Mouse (Mus musculus) midbrain, embryonic 15.5 days (tissue): ENCODE data around the gene Sost. TPM values are rescaled to one million over a fixed set of nuclear protein-coding genes. Genes with fewer than 3 reads are reported as not detected.

ENCODE experiments used
- ATAC-seq: fragments of 200-750 bp; cut with Nextera tagmentation; replicated peaks from 2 replicates; pipeline ENCODE4 v1.8.0; 2017; ENCODE audit warnings: moderate TSS enrichment
- H3K27ac ChIP-seq: fragments of 300-500 bp; sonication (generic); 2 replicates; pipeline ENCODE4 v1.5.1; 2015; ENCODE audit warnings: mild to moderate bottlenecking, inconsistent platforms
- H3K27me3 ChIP-seq: fragments of 300-500 bp; sonication (generic); replicated peaks from 2 replicates; pipeline ENCODE4 v1.6.1; 2015; ENCODE audit warnings: inconsistent platforms
- H3K36me3 ChIP-seq: fragments of 300-500 bp; sonication (generic); replicated peaks from 2 replicates; pipeline ENCODE4 v1.6.1; 2015; ENCODE audit warnings: inconsistent platforms
- H3K4me1 ChIP-seq: fragments of 300-500 bp; sonication (generic); 2 replicates; pipeline ENCODE4 v1.6.1; 2015; ENCODE audit warnings: inconsistent platforms
- H3K4me2 ChIP-seq: fragments of 300-500 bp; sonication (generic); 2 replicates; pipeline ENCODE4 v1.6.1; 2015; ENCODE audit warnings: inconsistent platforms, mild to moderate bottlenecking, moderate library complexity
- H3K4me3 ChIP-seq: fragments of 300-500 bp; sonication (generic); 2 replicates; pipeline ENCODE4 v1.5.1; 2015; ENCODE audit warnings: mild to moderate bottlenecking, inconsistent platforms
- H3K9ac ChIP-seq: fragments of 300-500 bp; sonication (generic); 2 replicates; pipeline ENCODE4 v1.6.1; 2015; ENCODE audit warnings: mild to moderate bottlenecking, inconsistent platforms
- H3K9me3 ChIP-seq: fragments of 300-500 bp; sonication (generic); 2 replicates; pipeline ENCODE4 v1.6.1; 2016; ENCODE audit warnings: inconsistent platforms
- WGBS: fragments of 180-500 bp; shearing (Covaris S2); methylation state at CpG from one replicate; pipeline ENCODE4 v1.1.7; 2015; ENCODE audit warnings: mixed read lengths; 5-methylcytosine and 5-hydroxymethylcytosine counted together
- polyA plus RNA-seq: library from polyadenylated mRNA; unstranded; fragments of >200 nt; fragmentation: Nextera tagmentation; extraction: Ambion mirVana; gene quantifications from 2 replicates; pipeline ENCODE4 v1.2.1, GENCODE M21; 2015

Sost gene
- polyA plus RNA-seq, 1 experiment from 2014 or later, result not detected

DNA sequence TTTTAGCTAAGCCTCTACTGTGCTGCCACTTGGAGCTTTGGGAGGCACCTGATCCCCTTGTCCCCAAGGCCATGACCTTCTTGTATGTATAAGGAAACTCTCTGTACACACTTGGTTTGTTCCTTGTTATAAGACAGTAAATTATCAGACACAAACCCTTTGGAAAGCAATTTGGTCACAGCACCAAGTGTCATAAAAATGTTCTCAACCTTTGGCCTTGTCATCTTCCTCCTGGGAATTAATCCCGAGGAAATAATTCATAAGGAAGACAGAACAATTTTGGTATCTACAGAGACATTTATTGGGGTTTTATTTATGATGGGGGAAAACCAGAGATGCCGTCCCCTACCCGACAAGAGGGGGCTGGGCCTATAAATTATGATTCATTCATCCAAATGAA, 31.1 kb downstream of the Sost start:
- Histone ChIP-seq H3K9ac (no peak overlapping the region), H3K4me1 (peaks cover 12% of the 10 kb centered on the region), H3K9me3 (no peaks in the 10 kb centered on the region), H3K36me3 (no peaks in the 10 kb centered on the region), H3K27me3 (peaks cover 12% of the 10 kb centered on the region), H3K27ac (no peak overlapping the region), H3K4me2 (no peak overlapping the region), H3K4me3 (no peak overlapping the region)
- WGBS, result 93% methylated on average over 3 of the region's 3 CpGs
- no peak for ATAC-seq

DNA sequence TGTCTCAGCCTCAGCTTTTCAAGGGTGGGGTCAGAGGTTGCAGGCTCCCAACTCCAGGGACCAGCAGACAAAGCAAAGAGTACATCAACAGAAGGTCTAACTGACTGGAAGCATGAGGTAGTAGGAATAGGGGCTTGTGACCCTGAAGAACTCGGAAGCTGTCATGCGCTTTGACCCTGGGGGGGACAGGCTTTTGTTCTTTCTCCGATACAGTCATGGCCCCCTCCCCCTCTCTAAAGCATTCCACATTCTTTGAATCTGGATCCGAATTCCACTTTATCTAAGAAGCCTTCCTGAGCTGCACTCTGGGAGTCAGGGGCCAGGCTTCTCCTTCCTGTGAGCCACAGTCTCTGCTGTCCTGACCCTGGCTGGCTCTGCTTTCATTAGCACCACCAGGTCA, 34.8 kb downstream of the Sost start:
- WGBS, result 54% methylated on average over 4 of the region's 4 CpGs
- H3K9me3 ChIP-seq, result no peaks in the 10 kb centered on the region
- no peak overlapping the region for H3K27ac ChIP-seq
- no peak overlapping the region for H3K4me3 ChIP-seq
- peaks cover 6% of the 10 kb centered on the region; the same call in 1 of the 2 replicates for H3K27me3 ChIP-seq
- no peak overlapping the region for H3K4me2 ChIP-seq
- peaks cover 2% of the 10 kb centered on the region for H3K4me1 ChIP-seq
- H3K36me3 ChIP-seq, result no peaks in the 10 kb centered on the region
- no peak for ATAC-seq
- H3K9ac ChIP-seq, result no peak overlapping the region

DNA sequence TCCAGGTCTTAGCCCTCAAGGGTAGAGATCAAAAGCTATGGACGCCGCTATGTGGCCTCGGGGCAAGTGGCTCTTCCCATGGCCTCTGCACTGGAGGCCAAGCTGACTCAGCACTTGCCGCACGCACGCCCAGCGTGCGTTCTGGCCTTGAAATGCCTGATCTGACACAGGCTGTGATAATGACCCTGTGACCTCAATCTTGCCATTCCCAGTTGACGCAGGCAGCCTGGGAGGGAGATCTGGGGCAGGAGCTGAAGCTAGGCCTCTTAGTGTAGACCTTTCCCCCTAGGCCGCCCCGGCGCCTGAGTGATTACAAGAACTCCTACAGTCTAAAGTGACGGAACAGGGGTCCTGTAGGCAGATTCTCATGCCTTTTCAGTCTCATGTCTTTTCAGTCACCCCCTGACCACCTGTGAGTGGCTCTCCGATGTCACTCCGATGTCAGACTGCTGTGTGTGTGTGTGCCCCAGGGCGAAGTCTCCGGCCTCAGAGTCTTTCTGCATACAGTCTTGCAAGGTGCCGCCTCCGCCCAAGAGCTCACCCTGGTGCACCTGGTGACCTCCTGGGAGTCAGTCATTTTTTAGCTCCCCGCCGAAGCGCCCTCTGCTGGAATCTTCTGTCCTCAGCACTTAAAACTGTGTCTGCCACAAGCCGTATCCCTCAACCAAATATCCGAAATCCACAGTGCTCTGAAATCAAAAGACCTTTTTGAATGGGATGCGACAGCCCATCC, 38.6 kb downstream of the Sost start:
- no peak overlapping the region for H3K27ac ChIP-seq
- H3K4me2 ChIP-seq, result no peak overlapping the region
- H3K4me1 ChIP-seq, result no peaks in the 10 kb centered on the region
- H3K36me3 ChIP-seq, result no peaks in the 10 kb centered on the region
- 39% methylated on average over 25 of the region's 25 CpGs for WGBS
- no peaks in the 10 kb centered on the region for H3K9me3 ChIP-seq
- H3K9ac ChIP-seq, result no peak overlapping the region
- no peaks in the 10 kb centered on the region for H3K27me3 ChIP-seq
- ATAC-seq, result no peak
- no peak overlapping the region for H3K4me3 ChIP-seq

DNA sequence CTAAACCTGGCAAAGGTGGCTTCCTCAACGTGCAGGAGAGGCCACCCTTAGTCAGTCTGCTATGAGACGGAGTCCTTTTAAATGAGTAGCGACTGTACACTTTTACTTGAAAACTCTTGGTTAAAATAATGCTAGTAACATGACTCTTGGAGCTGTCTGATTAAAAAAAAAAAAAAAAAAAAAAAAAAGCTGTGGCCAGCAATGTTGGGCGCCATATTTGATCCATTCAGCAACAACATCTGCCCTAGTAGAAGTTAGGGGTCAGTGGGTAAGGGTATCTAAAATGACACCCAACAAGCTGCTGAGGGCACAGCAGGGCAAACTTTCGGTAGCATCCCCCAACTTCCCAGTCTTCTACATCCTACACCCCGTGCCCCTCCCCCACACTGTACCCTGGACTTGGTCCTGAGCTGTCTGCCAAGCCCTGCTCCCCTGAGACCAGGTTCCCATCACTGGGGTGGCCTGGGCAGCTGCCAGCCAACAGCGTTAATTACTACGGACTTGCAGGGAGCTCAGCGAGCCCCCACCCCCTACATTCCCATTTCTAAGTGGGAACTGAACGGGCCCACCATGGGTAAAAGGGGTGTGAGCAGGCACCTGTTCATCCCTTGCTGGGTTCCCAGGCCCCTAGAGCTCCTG, 39.7 kb downstream of the Sost start:
- no peaks in the 10 kb centered on the region for H3K4me1 ChIP-seq
- WGBS, result 89% methylated on average over 10 of the region's 10 CpGs
- H3K36me3 ChIP-seq, result no peaks in the 10 kb centered on the region
- H3K27me3 ChIP-seq, result no peaks in the 10 kb centered on the region
- no peak for ATAC-seq
- H3K4me3 ChIP-seq, result no peak overlapping the region
- H3K27ac ChIP-seq, result no peak overlapping the region
- H3K4me2 ChIP-seq, result no peak overlapping the region
- no peak overlapping the region for H3K9ac ChIP-seq
- H3K9me3 ChIP-seq, result no peaks in the 10 kb centered on the region

DNA sequence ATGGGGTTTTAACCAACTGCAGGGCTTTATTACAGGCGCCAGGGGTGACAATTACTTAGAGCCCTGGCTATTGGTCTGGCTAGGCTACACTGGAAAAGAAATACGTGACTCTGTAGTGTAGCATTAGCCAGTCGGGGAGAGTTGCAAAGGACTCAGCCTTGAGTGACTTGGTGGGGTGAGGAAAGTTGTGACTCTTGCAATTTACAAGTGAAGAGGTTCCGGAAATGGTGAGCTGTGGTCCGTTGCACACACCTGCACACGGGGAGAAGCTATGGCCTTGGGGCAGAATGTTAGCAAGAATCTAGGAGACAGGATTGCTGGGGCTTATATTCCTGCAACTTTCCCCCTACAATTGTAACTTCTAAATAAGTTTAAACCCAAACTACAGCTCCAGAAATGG, 41.2 kb downstream of the Sost start:
- no peak overlapping the region for H3K9ac ChIP-seq
- no peak overlapping the region for H3K27ac ChIP-seq
- ATAC-seq, result no peak
- no peaks in the 10 kb centered on the region for H3K4me1 ChIP-seq
- no peak overlapping the region for H3K4me2 ChIP-seq
- no peaks in the 10 kb centered on the region for H3K27me3 ChIP-seq
- H3K9me3 ChIP-seq, result no peaks in the 10 kb centered on the region
- no peak overlapping the region for H3K4me3 ChIP-seq
- 67% methylated on average over 6 of the region's 6 CpGs for WGBS
- H3K36me3 ChIP-seq, result no peaks in the 10 kb centered on the region

DNA sequence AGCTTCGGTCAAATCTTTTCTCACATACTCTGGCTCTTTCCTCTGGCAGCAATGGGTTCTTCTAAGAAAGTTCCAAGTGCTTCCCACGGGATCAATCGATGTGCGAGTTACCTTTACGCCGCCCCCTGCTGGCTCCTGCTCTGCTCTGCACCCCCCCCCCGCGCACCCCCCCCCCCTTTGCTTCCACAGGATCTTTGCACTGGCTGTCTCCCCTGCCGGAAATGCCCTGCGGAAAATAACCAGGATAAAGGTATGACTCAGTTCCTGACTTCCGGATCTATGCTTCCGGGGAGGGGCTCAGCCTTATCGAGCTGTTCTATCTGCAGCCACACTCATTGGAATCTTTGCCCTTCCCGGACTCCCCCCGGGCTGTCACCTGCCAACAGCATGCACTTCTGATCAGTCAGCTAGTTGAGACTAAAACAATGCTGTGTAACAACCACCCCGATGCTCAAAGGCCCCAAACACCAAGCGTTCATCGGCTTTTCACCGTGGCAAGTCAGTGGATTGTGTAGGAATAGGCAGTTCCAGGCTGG, 42.3 kb downstream of the Sost start:
- ATAC-seq, result no peak
- H3K9me3 ChIP-seq, result no peaks in the 10 kb centered on the region
- H3K4me3 ChIP-seq, result no peak overlapping the region
- no peaks in the 10 kb centered on the region for H3K4me1 ChIP-seq
- H3K27me3 ChIP-seq, result no peaks in the 10 kb centered on the region
- H3K36me3 ChIP-seq, result no peaks in the 10 kb centered on the region
- no peak overlapping the region for H3K9ac ChIP-seq
- WGBS, result 78% methylated on average over 18 of the region's 19 CpGs
- no peak overlapping the region for H3K27ac ChIP-seq
- H3K4me2 ChIP-seq, result no peak overlapping the region

DNA sequence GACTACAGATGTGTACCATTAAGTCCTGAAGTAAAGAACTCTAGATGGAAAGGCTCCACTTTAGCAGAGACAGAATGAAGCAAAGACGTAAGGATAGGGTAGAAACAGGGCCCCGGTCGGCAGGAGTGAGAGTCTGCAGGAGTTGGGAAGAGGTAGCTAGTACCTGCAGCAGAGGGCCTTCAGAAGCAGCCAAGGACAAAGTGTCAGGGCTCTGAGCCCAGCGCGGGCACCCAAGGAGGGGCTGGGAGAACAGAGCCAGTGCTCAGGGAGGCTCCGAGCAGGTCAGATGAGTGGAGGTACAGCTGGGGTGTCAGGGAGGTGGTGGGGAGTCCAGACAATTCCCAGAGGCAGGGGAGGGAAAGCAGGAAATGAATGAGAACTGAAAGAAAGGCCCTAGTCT, 42.8 kb downstream of the Sost start:
- H3K27ac ChIP-seq, result no peak overlapping the region
- H3K9ac ChIP-seq, result no peak overlapping the region
- 89% methylated on average over 6 of the region's 6 CpGs for WGBS
- H3K36me3 ChIP-seq, result no peaks in the 10 kb centered on the region
- H3K4me1 ChIP-seq, result no peaks in the 10 kb centered on the region
- ATAC-seq, result no peak
- H3K9me3 ChIP-seq, result no peaks in the 10 kb centered on the region
- H3K4me3 ChIP-seq, result no peak overlapping the region
- no peaks in the 10 kb centered on the region; the same call in 1 of the 2 replicates for H3K27me3 ChIP-seq
- no peak overlapping the region for H3K4me2 ChIP-seq

DNA sequence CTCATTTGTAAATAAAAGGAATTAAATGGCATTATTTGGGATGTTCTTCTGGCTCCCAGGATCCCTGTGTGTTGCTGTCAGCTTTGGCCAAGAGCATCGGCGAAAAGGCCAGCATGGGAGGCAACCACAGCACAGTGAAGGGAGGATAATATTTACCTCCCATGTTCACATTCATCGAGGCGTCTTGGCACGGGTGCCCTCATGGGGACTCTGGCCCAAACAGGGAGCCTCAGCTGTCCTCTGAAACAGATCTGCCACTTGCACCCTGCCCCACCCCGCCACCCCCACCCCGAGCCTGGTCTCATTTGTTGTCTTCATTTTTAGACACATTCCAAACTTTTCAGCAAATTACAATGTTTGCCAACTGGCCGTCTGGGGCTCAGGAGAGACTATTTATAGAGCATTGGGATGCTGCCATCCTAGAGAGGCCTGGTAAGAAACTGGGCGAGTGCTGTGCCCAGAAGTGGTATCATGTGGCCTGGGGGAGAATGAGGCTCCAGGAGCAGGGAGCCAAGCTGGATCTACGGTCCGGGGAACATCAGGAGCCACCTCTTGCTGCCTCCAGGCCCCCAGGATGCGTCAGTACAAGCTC, 45.4 kb downstream of the Sost start:
- Histone ChIP-seq H3K9me3 (no peaks in the 10 kb centered on the region), H3K4me3 (no peak overlapping the region), H3K4me1 (no peaks in the 10 kb centered on the region), H3K27me3 (peaks cover 16% of the 10 kb centered on the region), H3K36me3 (no peaks in the 10 kb centered on the region), H3K4me2 (no peak overlapping the region), H3K9ac (no peak overlapping the region), H3K27ac (no peak overlapping the region)
- 82% methylated on average over 12 of the region's 12 CpGs for WGBS
- ATAC-seq, result no peak

DNA sequence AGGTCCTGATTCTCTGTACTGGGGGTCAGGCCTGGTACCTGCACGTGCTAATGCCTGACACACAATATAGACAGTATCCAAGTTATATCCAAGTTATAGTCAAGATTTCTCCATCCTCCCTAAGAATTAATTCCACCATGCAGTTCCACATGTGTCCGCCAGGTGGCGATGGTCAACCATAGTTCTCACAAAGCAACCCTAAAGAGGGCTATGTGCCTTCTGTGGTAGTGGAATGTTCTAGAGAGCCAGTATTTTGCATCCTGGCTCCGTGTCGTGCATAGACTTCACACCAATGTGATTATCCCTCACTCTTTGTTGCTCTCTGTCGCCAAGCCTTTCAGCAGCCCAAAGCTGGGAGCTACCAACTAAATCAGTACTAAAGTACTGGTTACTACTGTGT, 47.2 kb downstream of the Sost start:
- Histone ChIP-seq H3K4me2 (no peak overlapping the region), H3K27me3 (peaks cover 20% of the 10 kb centered on the region), H3K9me3 (no peaks in the 10 kb centered on the region), H3K36me3 (no peaks in the 10 kb centered on the region), H3K4me3 (no peak overlapping the region), H3K4me1 (no peaks in the 10 kb centered on the region; the same call in 1 of the 2 replicates), H3K27ac (no peak overlapping the region), H3K9ac (no peak overlapping the region)
- under 1% methylated on average over 6 of the region's 6 CpGs for WGBS
- no peak; the same call in 1 of the 2 replicates for ATAC-seq

DNA sequence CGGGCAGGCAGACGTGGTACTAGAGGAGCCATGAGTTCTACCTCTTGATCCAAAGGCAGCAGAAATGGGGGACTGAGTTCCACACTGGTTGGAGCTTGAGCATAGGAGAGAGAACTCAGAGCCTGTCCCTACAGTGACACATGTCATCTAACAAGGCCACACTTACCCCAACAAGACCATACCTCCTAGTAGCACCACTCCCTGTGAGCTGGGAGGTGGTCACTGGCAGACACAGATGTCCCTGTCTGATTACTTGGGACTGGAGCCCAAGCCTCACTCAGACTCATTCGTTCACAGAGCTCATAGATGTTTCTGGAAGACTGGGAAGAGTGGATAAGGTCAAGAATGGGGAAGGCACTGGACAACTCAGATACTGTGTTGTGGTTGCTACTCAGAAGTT, 48.2 kb downstream of the Sost start:
- Histone ChIP-seq H3K27me3 (peaks cover 20% of the 10 kb centered on the region), H3K4me1 (no peaks in the 10 kb centered on the region; the same call in 1 of the 2 replicates), H3K9me3 (no peaks in the 10 kb centered on the region), H3K36me3 (no peaks in the 10 kb centered on the region), H3K4me3 (no peak overlapping the region), H3K27ac (no peak overlapping the region), H3K9ac (no peak overlapping the region), H3K4me2 (no peak overlapping the region)
- 64% methylated on average over 3 of the region's 3 CpGs for WGBS
- ATAC-seq, result no peak

DNA sequence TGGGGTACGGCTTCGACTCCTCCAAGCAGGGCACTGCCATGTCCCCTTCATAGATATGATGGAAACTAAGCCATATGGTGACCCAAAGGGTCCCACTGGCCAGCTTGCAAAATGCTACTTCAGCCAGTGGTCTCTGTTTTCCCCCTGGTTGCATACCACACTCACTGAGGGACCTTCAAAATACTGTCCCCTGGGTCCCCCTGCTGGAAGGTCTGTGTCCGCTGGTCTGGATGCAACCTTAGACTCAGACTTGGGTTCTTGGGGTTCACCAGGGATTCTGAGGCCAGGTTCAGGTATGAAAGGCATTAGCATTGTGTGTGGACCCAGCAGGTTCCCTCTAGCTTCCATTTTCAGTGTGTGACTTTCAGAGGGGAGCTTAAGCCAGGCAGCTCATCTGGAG, 50.0 kb downstream of the Sost start:
- H3K9me3 ChIP-seq, result no peaks in the 10 kb centered on the region
- 70% methylated on average over 3 of the region's 3 CpGs for WGBS
- H3K4me2 ChIP-seq, result no peak overlapping the region
- H3K4me1 ChIP-seq, result no peaks in the 10 kb centered on the region; the same call in 1 of the 2 replicates
- no peak overlapping the region for H3K9ac ChIP-seq
- H3K27ac ChIP-seq, result no peak overlapping the region
- no peak for ATAC-seq
- peaks cover 20% of the 10 kb centered on the region for H3K27me3 ChIP-seq
- no peaks in the 10 kb centered on the region for H3K36me3 ChIP-seq
- H3K4me3 ChIP-seq, result no peak overlapping the region

DNA sequence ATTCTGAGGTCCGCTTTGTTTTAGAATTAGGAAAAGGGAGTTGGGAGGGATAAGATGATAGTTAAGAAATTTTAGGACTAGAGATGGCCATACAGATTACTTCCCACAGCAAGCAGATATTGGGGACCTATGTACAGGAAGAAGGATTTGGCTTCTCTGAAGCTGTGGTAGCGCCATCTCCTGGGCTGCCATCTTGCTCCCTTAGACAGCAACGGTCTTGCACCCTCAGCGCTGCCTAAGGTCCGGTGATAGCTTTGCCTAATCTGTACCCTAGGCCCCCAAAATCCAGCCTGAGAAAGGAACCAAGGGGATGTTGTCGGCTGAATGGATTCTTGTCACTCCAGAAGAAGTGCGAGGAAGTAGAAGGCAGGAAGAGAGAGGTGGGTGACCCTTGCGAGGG, 53.2 kb downstream of the Sost start:
- Histone ChIP-seq H3K4me2 (no peak overlapping the region), H3K36me3 (no peaks in the 10 kb centered on the region), H3K27ac (no peak overlapping the region), H3K27me3 (peaks cover 22% of the 10 kb centered on the region), H3K4me3 (no peak overlapping the region), H3K9me3 (no peaks in the 10 kb centered on the region), H3K9ac (no peak overlapping the region), H3K4me1 (no peaks in the 10 kb centered on the region; the same call in 1 of the 2 replicates)
- ATAC-seq, result no peak
- WGBS, result 67% methylated on average over 8 of the region's 8 CpGs
